8 mouse cellular contexts compared by ENCODE assay signal in genomic region chrX:19237048-19237737, GRCm38 (mm10).
A peak's percentile ranks its signal among the peaks of the same experiment; 100 is the strongest.
DNase-seq lines count a peak whose midpoint lies in the region; ATAC-seq lines count a peak whose summit lies in the region.

No protein-coding gene starts in this region.

- WGBS in embryonic facial prominence, embryonic 10.5 days = 14% methylated on average over 31 of the region's 31 CpGs
- 7% methylated on average over 31 of the region's 31 CpGs for WGBS in liver, embryonic 12.5 days (ENCODE audit: insufficient replicate concordance)
- WGBS in neural tube, embryonic 11.5 days = 17% methylated on average over 31 of the region's 31 CpGs

- H3K9me3 ChIP-seq in embryonic facial prominence, embryonic 10.5 days = no peaks in the 10 kb centered on the region
- no peaks in the 10 kb centered on the region for H3K9me3 ChIP-seq in liver, embryonic 12.5 days (replicated peaks)
- no peaks in the 10 kb centered on the region for H3K9me3 ChIP-seq in neural tube, embryonic 11.5 days (ENCODE audit: control insufficient read depth, low read length)

- peak; percentile 75 for ATAC-seq in liver, embryonic 12.5 days
- ATAC-seq in neural tube, embryonic 11.5 days (ENCODE audit: insufficient read depth, low FRiP score, low TSS enrichment) = peak; percentile 83

- no peaks in the 10 kb centered on the region for H3K4me1 ChIP-seq in embryonic facial prominence, embryonic 10.5 days
- no peaks in the 10 kb centered on the region for H3K4me1 ChIP-seq in liver, embryonic 12.5 days
- H3K4me1 ChIP-seq in neural tube, embryonic 11.5 days (ENCODE audit: control insufficient read depth, insufficient read depth, low read length) = no peaks in the 10 kb centered on the region

- peak; percentile 9 to 25 for DNase-seq in urinary bladder, adult 18-20 months (ENCODE audit: low spot score in 2 of 2)
- no peak for DNase-seq in urinary bladder, postnatal 10 days (ENCODE audit: low spot score)
- peak; percentile 31 for DNase-seq in embryonic facial prominence, embryonic 10.5 days (ENCODE audit: low spot score)
- DNase-seq in heart, adult 9 months (ENCODE audit: low spot score in 2 of 2) = peak; percentile 2 to 3
- DNase-seq in kidney, adult 9 months = peak; percentile 25
- peak; percentile 41 for DNase-seq in neural tube, embryonic 11.5 days (ENCODE audit: low spot score)
- peak; percentile 9 for DNase-seq in thymus, postnatal 4 days

- H3K4me2 ChIP-seq in liver, embryonic 12.5 days = peak overlapping the region; percentile 80
- peak overlapping the region; percentile 68 for H3K4me2 ChIP-seq in neural tube, embryonic 11.5 days (ENCODE audit: low read depth)

- H3K9ac ChIP-seq in liver, embryonic 12.5 days = peak overlapping the region; percentile 69
- H3K9ac ChIP-seq in neural tube, embryonic 11.5 days (ENCODE audit: low read length) = peak overlapping the region; percentile 42; the same call in 1 of the 2 replicates

- H3K27me3 ChIP-seq in embryonic facial prominence, embryonic 10.5 days (replicated peaks; ENCODE audit: low read depth, poor library complexity, severe bottlenecking) = peaks cover 13% of the 10 kb centered on the region; the same call in 1 of the 2 replicates
- H3K27me3 ChIP-seq in liver, embryonic 12.5 days (replicated peaks) = no peaks in the 10 kb centered on the region
- no peaks in the 10 kb centered on the region for H3K27me3 ChIP-seq in neural tube, embryonic 11.5 days (ENCODE audit: control insufficient read depth, insufficient read depth, low read length)

- peak overlapping the region; percentile 61 for H3K4me3 ChIP-seq in embryonic facial prominence, embryonic 10.5 days
- peak overlapping the region; percentile 65 for H3K4me3 ChIP-seq in liver, embryonic 12.5 days
- H3K4me3 ChIP-seq in neural tube, embryonic 11.5 days (ENCODE audit: low read depth, low read length) = peak overlapping the region; percentile 37

- H3K27ac ChIP-seq in embryonic facial prominence, embryonic 10.5 days (replicated peaks) = peak overlapping the region; percentile 71
- no peak overlapping the region for H3K27ac ChIP-seq in liver, embryonic 12.5 days
- no peak overlapping the region for H3K27ac ChIP-seq in neural tube, embryonic 11.5 days (ENCODE audit: low read depth, low read length)

- H3K36me3 ChIP-seq in embryonic facial prominence, embryonic 10.5 days (replicated peaks) = no peaks in the 10 kb centered on the region
- no peaks in the 10 kb centered on the region for H3K36me3 ChIP-seq in liver, embryonic 12.5 days
- H3K36me3 ChIP-seq in neural tube, embryonic 11.5 days (ENCODE audit: control insufficient read depth, insufficient read depth, low read length) = no peaks in the 10 kb centered on the region
